Mouse (Mus musculus) ES-Bruce4 (cell line): ENCODE results near the gene Magi2. TPM values are rescaled to one million over a fixed set of nuclear protein-coding genes. Genes with fewer than 3 reads are reported as not detected.

ENCODE experiments used
- H3K27ac ChIP-seq: 2 replicates; pipeline ENCODE4 v1.5.1; 2012; ENCODE audit warnings: low read length, inconsistent platforms; ENCODE audit not compliant: insufficient read depth
- H3K27me3 ChIP-seq: 2 replicates; pipeline ENCODE4 v1.6.1; 2012; ENCODE audit warnings: mild to moderate bottlenecking, low read length, inconsistent platforms; ENCODE audit not compliant: control insufficient read depth, poor library complexity, insufficient read depth, severe bottlenecking
- H3K36me3 ChIP-seq: 2 replicates; pipeline ENCODE4 v1.6.1; 2012; ENCODE audit warnings: inconsistent platforms, mild to moderate bottlenecking, low read length, moderate library complexity; ENCODE audit not compliant: control insufficient read depth, poor library complexity, insufficient read depth, severe bottlenecking
- H3K4me1 ChIP-seq: one replicate; pipeline ENCODE4 v1.8.1; 2011; ENCODE audit warnings: low read length; ENCODE audit not compliant: control insufficient read depth, insufficient read depth
- H3K4me3 ChIP-seq: 2 replicates; pipeline ENCODE4 v1.5.1; 2011; ENCODE audit warnings: low read depth, mild to moderate bottlenecking, low read length
- H3K9ac ChIP-seq: 2 replicates; pipeline ENCODE4 v1.6.1; 2012; ENCODE audit warnings: low read depth, mild to moderate bottlenecking, inconsistent platforms; ENCODE audit not compliant: poor library complexity, severe bottlenecking
- H3K9me3 ChIP-seq: replicated peaks from 2 replicates; pipeline ENCODE4 v1.6.1; 2012; ENCODE audit warnings: mild to moderate bottlenecking, low read length, inconsistent platforms; ENCODE audit not compliant: control insufficient read depth, poor library complexity, insufficient read depth, severe bottlenecking
- CTCF ChIP-seq: IDR thresholded peaks from one replicate; pipeline ENCODE4 v1.8.1; 2011; ENCODE audit warnings: low read depth, low read length
- EP300 ChIP-seq: IDR thresholded peaks from 2 replicates; pipeline ENCODE4 v1.6.1; 2011; ENCODE audit warnings: low read depth, low read length; ENCODE audit not compliant: insufficient read depth
- POLR2A ChIP-seq: IDR thresholded peaks from one replicate; pipeline ENCODE4 v1.8.1; 2011; ENCODE audit warnings: low read length; ENCODE audit not compliant: insufficient read depth
- polyA plus RNA-seq: library from polyadenylated mRNA; stranded (reverse); fragments of >200 nt; gene quantifications from 2 replicates; pipeline ENCODE4 v1.2.4, GENCODE M21; 2011; ENCODE audit warnings: low read depth; ENCODE audit not compliant: missing spikeins, insufficient read depth, insufficient read length

The Magi2 gene
- polyA plus RNA-seq, 1 experiment, result 1.8 TPM

- Histone ChIP-seq H3K9ac (no peak overlapping the region), H3K27ac (no peak overlapping the region), H3K27me3 (no peaks in the 10 kb centered on the region), H3K4me1 (no peaks in the 10 kb centered on the region), H3K9me3 (no peaks in the 10 kb centered on the region), H3K4me3 (no peak overlapping the region), H3K36me3 (no peaks in the 10 kb centered on the region)
- TF ChIP-seq EP300 (no peak), CTCF (no peak), POLR2A (no peak)
Observed at GRCm38 (mm10) chr5:20087083-20087482, 860.2 kb downstream of the Magi2 start.

GRCm38 (mm10) chr5:20103869-20104268 is 877.0 kb downstream of the Magi2 start:
- H3K4me1 ChIP-seq, result peaks cover 1% of the 10 kb centered on the region
- TF ChIP-seq POLR2A, result no peak
- no peaks in the 10 kb centered on the region for H3K9me3 ChIP-seq
- no peaks in the 10 kb centered on the region for H3K36me3 ChIP-seq
- H3K27ac ChIP-seq, result no peak overlapping the region
- no peak overlapping the region for H3K9ac ChIP-seq
- no peaks in the 10 kb centered on the region for H3K27me3 ChIP-seq
- H3K4me3 ChIP-seq, result no peak overlapping the region

- no peak overlapping the region for H3K4me3 ChIP-seq
- no peaks in the 10 kb centered on the region for H3K9me3 ChIP-seq
- TF ChIP-seq EP300, result no peak
- TF ChIP-seq CTCF, result no peak
- TF ChIP-seq POLR2A, result no peak
- no peak overlapping the region for H3K9ac ChIP-seq
- H3K27ac ChIP-seq, result no peak overlapping the region
- peaks cover 1% of the 10 kb centered on the region for H3K4me1 ChIP-seq
- no peaks in the 10 kb centered on the region for H3K36me3 ChIP-seq
- no peaks in the 10 kb centered on the region for H3K27me3 ChIP-seq
Observed at GRCm38 (mm10) chr5:20104496-20104895, 877.7 kb downstream of the Magi2 start.

GRCm38 (mm10) chr5:20109496-20109895 is 882.7 kb downstream of the Magi2 start:
- Histone ChIP-seq H3K4me1 (peaks cover 1% of the 10 kb centered on the region), H3K9ac (no peak overlapping the region), H3K4me3 (no peak overlapping the region), H3K9me3 (no peaks in the 10 kb centered on the region), H3K27me3 (no peaks in the 10 kb centered on the region), H3K36me3 (no peaks in the 10 kb centered on the region), H3K27ac (no peak overlapping the region)
- TF ChIP-seq EP300 (no peak), CTCF (no peak), POLR2A (no peak)

GRCm38 (mm10) chr5:20117156-20117555 is 890.3 kb downstream of the Magi2 start:
- no peaks in the 10 kb centered on the region for H3K36me3 ChIP-seq
- TF ChIP-seq CTCF (no peak), EP300 (no peak), POLR2A (no peak)
- H3K9ac ChIP-seq, result no peak overlapping the region
- no peak overlapping the region for H3K27ac ChIP-seq
- H3K27me3 ChIP-seq, result no peaks in the 10 kb centered on the region
- H3K4me3 ChIP-seq, result no peak overlapping the region
- no peaks in the 10 kb centered on the region for H3K9me3 ChIP-seq
- no peaks in the 10 kb centered on the region for H3K4me1 ChIP-seq

- Histone ChIP-seq H3K9ac (no peak overlapping the region), H3K4me1 (no peaks in the 10 kb centered on the region), H3K36me3 (no peaks in the 10 kb centered on the region), H3K9me3 (no peaks in the 10 kb centered on the region), H3K4me3 (no peak overlapping the region), H3K27me3 (no peaks in the 10 kb centered on the region), H3K27ac (no peak overlapping the region)
- no peak for TF ChIP-seq EP300
- no peak for TF ChIP-seq POLR2A
- no peak for TF ChIP-seq CTCF
Observed at GRCm38 (mm10) chr5:20140235-20140634, 913.4 kb downstream of the Magi2 start.
